37 mouse cellular contexts compared by ENCODE assay signal in the genomic region with DNA sequence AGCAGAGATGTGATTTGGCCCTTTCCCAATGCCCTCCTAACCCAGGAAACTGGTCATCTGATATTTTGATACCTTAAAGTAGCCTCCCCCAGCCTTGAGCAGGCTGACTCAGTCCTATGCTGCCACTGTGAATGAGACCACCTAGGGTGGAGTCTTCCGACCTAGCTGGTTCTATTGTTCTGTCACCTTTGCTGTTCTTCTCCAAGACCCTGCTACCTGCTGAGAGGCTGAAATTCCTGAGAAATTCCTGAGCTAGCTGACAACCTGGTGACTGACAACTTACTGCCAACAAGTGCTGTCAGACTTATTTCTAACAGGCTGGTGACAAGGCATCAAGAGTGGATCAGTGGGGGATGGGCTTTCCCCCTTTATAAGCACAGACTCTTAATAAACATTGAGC. TPM values are rescaled to one million over a fixed set of nuclear protein-coding genes. Genes with fewer than 3 reads are reported as not detected.
"Had no signal": no experiment of that assay in that cellular context is flagged by ENCODE, and none has a peak within 500 bp of the region (broad histone marks: within the 10 kb centered on the region; RNA-seq: fewer than 3 reads in every experiment).

No protein-coding gene starts in this region.

- H3K36me3 ChIP-seq: heart, embryonic 10.5 days; heart, embryonic 12.5 days; hindbrain, embryonic 13.5 days; hindbrain, embryonic 15.5 days; kidney, embryonic 15.5 days; limb, embryonic 10.5 days; limb, embryonic 12.5 days; liver, embryonic 13.5 days; liver, embryonic 15.5 days had no signal

- H3K27me3 ChIP-seq: heart, embryonic 12.5 days; hindbrain, embryonic 13.5 days; hindbrain, embryonic 15.5 days; kidney, embryonic 15.5 days; limb, embryonic 12.5 days; liver, embryonic 13.5 days; liver, embryonic 15.5 days had no signal

- H3K4me1 ChIP-seq: heart, embryonic 10.5 days; heart, embryonic 12.5 days; hindbrain, embryonic 13.5 days; hindbrain, embryonic 15.5 days; kidney, embryonic 15.5 days; limb, embryonic 10.5 days; limb, embryonic 12.5 days; liver, embryonic 13.5 days; liver, embryonic 15.5 days had no signal

- DNase-seq: gastrocnemius, postnatal 14 days; gastrocnemius, postnatal 36 days; heart, adult 18-20 months; heart, postnatal 10 days; heart, postnatal 36 days; kidney, adult 11 months; kidney, adult 2 months; kidney, adult 9 months; kidney, postnatal 14 days; kidney, postnatal 36 days; layer of hippocampus, adult 9-11 months; liver; liver, embryonic 13.5 days had no signal

- H3K27ac ChIP-seq: heart, embryonic 10.5 days; hindbrain, embryonic 13.5 days; hindbrain, embryonic 15.5 days; hindbrain, postnatal 0 days; kidney, embryonic 15.5 days; kidney, postnatal 0 days; layer of hippocampus, adult 2 months; left cerebral cortex, adult 2 months; limb, embryonic 10.5 days; limb, embryonic 12.5 days; liver, embryonic 13.5 days; liver, embryonic 15.5 days had no signal

- H3K4me3 ChIP-seq: heart, embryonic 10.5 days; heart, embryonic 12.5 days; hindbrain, embryonic 13.5 days; hindbrain, embryonic 15.5 days; kidney, embryonic 15.5 days; layer of hippocampus, adult 2 months; left cerebral cortex, adult 2 months; limb, embryonic 10.5 days; limb, embryonic 12.5 days; liver, embryonic 13.5 days; liver, embryonic 15.5 days had no signal

- H3K9me3 ChIP-seq: heart, embryonic 10.5 days; hindbrain, embryonic 13.5 days; hindbrain, embryonic 15.5 days; kidney, embryonic 15.5 days; limb, embryonic 10.5 days; limb, embryonic 12.5 days; liver, embryonic 13.5 days; liver, embryonic 15.5 days had no signal

RNA-seq across cellular contexts. Expression of gene Nat8f6, which starts 2.4 kb away (rescaled TPM):
- total RNA-seq: gastrocnemius, adult 18-20 months; gastrocnemius, adult 8-10 months; gastrocnemius, postnatal 14 days; gastrocnemius, postnatal 36 days; heart, adult 18-20 months; heart, postnatal 36 days; hematopoietic stem cell, adult 5-6 weeks; hindbrain, postnatal 0 days had no signal
- polyA plus RNA-seq: gonadal fat pad, adult 2 months; heart, embryonic 10.5 days; heart, embryonic 12.5 days; heart, embryonic 14.5 days; heart, embryonic 16.5 days; hindbrain, embryonic 11.5 days; hindbrain, embryonic 13.5 days; hindbrain, embryonic 15.5 days; hindbrain, postnatal 0 days; intestine, embryonic 14.5 days; intestine, embryonic 16.5 days; kidney, embryonic 15.5 days; limb, embryonic 10.5 days; limb, embryonic 12.5 days; liver, embryonic 11.5 days; liver, embryonic 13.5 days; liver, embryonic 15.5 days had no signal

RNA-seq across cellular contexts. Expression of gene Nat8f5, which starts 2.4 kb away (rescaled TPM):
- total RNA-seq: gastrocnemius, adult 18-20 months; gastrocnemius, adult 8-10 months; gastrocnemius, postnatal 36 days; heart, adult 18-20 months; heart, adult 8-10 months; heart, postnatal 10 days; heart, postnatal 36 days; hematopoietic stem cell, adult 5-6 weeks had no signal
- polyA plus RNA-seq: gonadal fat pad, adult 2 months; heart, embryonic 10.5 days; heart, embryonic 12.5 days; heart, embryonic 14.5 days; heart, embryonic 16.5 days; hindbrain, embryonic 11.5 days; intestine, embryonic 14.5 days; kidney, embryonic 15.5 days; limb, embryonic 10.5 days; limb, embryonic 12.5 days; limb, embryonic 14.5 days; liver, embryonic 11.5 days; liver, embryonic 13.5 days; liver, embryonic 15.5 days had no signal

RNA-seq across cellular contexts. Expression of gene Nat8, which starts 13.5 kb away (rescaled TPM):
- total RNA-seq: gastrocnemius, adult 18-20 months; gastrocnemius, adult 8-10 months; gastrocnemius, postnatal 14 days; gastrocnemius, postnatal 36 days; heart, adult 18-20 months; heart, adult 8-10 months; heart, postnatal 10 days; heart, postnatal 36 days; hematopoietic stem cell, adult 5-6 weeks; hindbrain, postnatal 0 days had no signal
- polyA plus RNA-seq: heart, embryonic 10.5 days; heart, embryonic 12.5 days; heart, embryonic 14.5 days; hindbrain, embryonic 13.5 days; hindbrain, embryonic 15.5 days; limb, embryonic 10.5 days; limb, embryonic 12.5 days; liver, embryonic 11.5 days; liver, embryonic 13.5 days had no signal

RNA-seq across cellular contexts. Expression of gene Nat8f2, which starts 50.6 kb away (rescaled TPM):
- total RNA-seq: gastrocnemius, postnatal 36 days; heart, postnatal 10 days; heart, postnatal 36 days; hematopoietic stem cell, adult 5-6 weeks; hindbrain, postnatal 0 days had no signal
- polyA plus RNA-seq: heart, embryonic 10.5 days; heart, embryonic 12.5 days; heart, embryonic 14.5 days; heart, embryonic 16.5 days; hindbrain, embryonic 13.5 days; hindbrain, embryonic 15.5 days; hindbrain, postnatal 0 days; intestine, embryonic 16.5 days; limb, embryonic 10.5 days; limb, embryonic 12.5 days; limb, embryonic 14.5 days; liver, embryonic 11.5 days; liver, embryonic 13.5 days; liver, embryonic 15.5 days had no signal

RNA-seq across cellular contexts. Expression of gene Nat8f3, which starts 52.8 kb away (rescaled TPM):
- total RNA-seq: gastrocnemius, postnatal 14 days; hematopoietic stem cell, adult 5-6 weeks; hindbrain, postnatal 0 days had no signal
- polyA plus RNA-seq: heart, embryonic 14.5 days; heart, embryonic 16.5 days; kidney, postnatal 0 days; liver, embryonic 13.5 days; liver, embryonic 15.5 days had no signal
